Mouse (Mus musculus) heart, embryonic 13.5 days (tissue): ENCODE measurements around the gene Gm14325. TPM values are rescaled to one million over a fixed set of nuclear protein-coding genes. Genes with fewer than 3 reads are reported as not detected.
"Not testable (repeated sequence)": the region's sequence is repeated elsewhere in the genome, so short reads cannot be mapped to it uniquely, and the experiment has no call there.

ENCODE experiments used
- ATAC-seq: fragments of 200-750 bp; cut with Nextera tagmentation; 2 replicates; pipeline ENCODE4 v1.8.0; 2017; ENCODE audit warnings: moderate TSS enrichment; ENCODE audit not compliant: insufficient number of reproducible peaks, low FRiP score, low TSS enrichment; ENCODE audit errors: extremely low read depth
- H3K27ac ChIP-seq: fragments of 300-500 bp; sonication (generic); replicated peaks from 2 replicates; pipeline ENCODE4 v1.5.1; 2015; ENCODE audit warnings: moderate library complexity, mild to moderate bottlenecking, inconsistent platforms
- H3K27me3 ChIP-seq: fragments of 300-500 bp; sonication (generic); replicated peaks from 2 replicates; pipeline ENCODE4 v1.6.1; 2015; ENCODE audit warnings: mild to moderate bottlenecking, inconsistent platforms
- H3K36me3 ChIP-seq: fragments of 300-500 bp; sonication (generic); 2 replicates; pipeline ENCODE4 v1.6.1; 2015; ENCODE audit warnings: mild to moderate bottlenecking, inconsistent platforms
- H3K4me1 ChIP-seq: fragments of 300-500 bp; sonication (generic); 2 replicates; pipeline ENCODE4 v1.6.1; 2015; ENCODE audit warnings: inconsistent platforms
- H3K4me2 ChIP-seq: fragments of 300-500 bp; sonication (generic); 2 replicates; pipeline ENCODE4 v1.6.1; 2015; ENCODE audit warnings: inconsistent platforms, mild to moderate bottlenecking, moderate library complexity
- H3K4me3 ChIP-seq: fragments of 300-500 bp; sonication (generic); 2 replicates; pipeline ENCODE4 v1.5.1; 2015; ENCODE audit warnings: moderate library complexity, mild to moderate bottlenecking, inconsistent platforms
- H3K9ac ChIP-seq: fragments of 300-500 bp; sonication (generic); 2 replicates; pipeline ENCODE4 v1.6.1; 2015; ENCODE audit warnings: inconsistent platforms, mild to moderate bottlenecking, moderate library complexity
- H3K9me3 ChIP-seq: fragments of 300-500 bp; sonication (generic); 2 replicates; pipeline ENCODE4 v1.6.1; 2016; ENCODE audit warnings: inconsistent platforms
- WGBS: fragments of 180-500 bp; shearing (Covaris S2); methylation state at CpG from one replicate; pipeline ENCODE4 v1.1.7; 2015; ENCODE audit warnings: mixed read lengths; 5-methylcytosine and 5-hydroxymethylcytosine counted together
- polyA plus RNA-seq: library from polyadenylated mRNA; unstranded; fragments of >200 nt; fragmentation: Nextera tagmentation; extraction: Ambion mirVana; gene quantifications from 2 replicates; pipeline ENCODE4 v1.2.1, GENCODE M21; 2015

The Gm14325 gene
- 35.2 and 35.6 TPM in 2 replicates for polyA plus RNA-seq

DNA sequence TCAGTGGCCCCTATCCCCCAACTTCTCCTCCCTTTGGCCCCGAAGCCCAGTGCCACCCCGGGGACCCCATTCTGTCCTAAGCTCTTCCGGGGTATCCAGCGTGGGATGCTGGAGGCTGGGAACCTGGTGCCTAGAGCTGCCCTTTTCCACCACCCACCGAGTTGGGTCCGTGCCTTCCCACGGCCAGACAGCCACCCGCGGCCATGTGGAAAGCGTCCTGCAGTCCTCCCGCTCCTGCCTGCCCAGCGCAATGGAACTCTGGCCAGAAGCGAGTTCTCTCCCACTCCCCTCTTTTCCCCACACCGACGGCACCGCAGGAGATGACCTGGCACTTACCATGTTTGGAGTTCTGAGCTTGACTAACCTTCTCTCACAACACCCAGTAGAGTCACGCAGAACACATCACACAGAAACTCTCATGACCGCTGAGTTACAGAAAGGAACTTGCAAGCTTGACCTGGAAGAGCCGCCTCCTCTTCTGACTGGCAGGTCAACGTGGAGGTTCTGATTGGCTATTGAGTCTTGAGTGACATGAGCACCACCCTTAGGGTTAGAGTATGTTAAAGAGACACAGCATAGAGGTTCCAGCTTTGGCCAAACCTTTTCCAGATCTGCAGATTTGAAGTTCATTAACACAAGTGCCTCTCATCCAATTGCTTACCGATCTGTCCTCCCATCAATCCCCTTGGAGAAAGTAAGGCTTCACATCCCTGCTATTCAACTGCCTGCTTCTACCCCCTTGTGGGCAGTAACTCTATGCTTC, at the start of gene Gm14325:
Gene Gm14325, minus strand, starts transcription at position 436 of the 763 bp plus-strand sequence.
- not testable (repeated sequence) for H3K36me3 ChIP-seq, H3K27ac ChIP-seq, ATAC-seq, H3K9me3 ChIP-seq, H3K27me3 ChIP-seq, H3K4me1 ChIP-seq
- Histone ChIP-seq H3K9ac (peak within 1 kb of the TSS; percentile 76), H3K4me2 (peak within 1 kb of the TSS; percentile 64), H3K4me3 (peak within 1 kb of the TSS; percentile 55)
- under 1% methylated on average over 17 of the region's 21 CpGs for WGBS

DNA sequence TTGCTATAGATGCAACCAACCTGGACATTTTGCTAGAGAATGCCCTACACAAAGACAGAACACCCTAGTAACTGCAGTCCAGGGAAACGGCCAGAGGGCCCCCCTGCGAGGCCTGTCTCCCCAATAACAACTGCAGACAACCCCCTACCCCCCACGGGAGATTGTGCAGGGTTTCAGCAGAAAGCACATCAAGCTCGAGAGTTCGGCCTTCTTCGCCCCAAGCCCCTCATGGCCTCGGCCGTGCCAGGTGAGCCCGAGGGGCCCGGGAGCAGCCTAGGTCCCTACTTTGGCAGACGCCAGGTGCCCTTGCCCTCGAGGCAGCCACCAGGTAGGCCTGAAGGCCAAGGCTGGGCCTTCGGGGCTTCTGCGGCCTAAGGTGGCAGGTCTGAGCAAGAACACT, 47.6 kb upstream of the Gm14325 start:
- H3K36me3 ChIP-seq, H3K9ac ChIP-seq, H3K4me2 ChIP-seq, H3K9me3 ChIP-seq, H3K4me1 ChIP-seq, H3K4me3 ChIP-seq, ATAC-seq, H3K27ac ChIP-seq, H3K27me3 ChIP-seq: not testable (repeated sequence)
- WGBS = 82% methylated on average over 14 of the region's 14 CpGs

DNA sequence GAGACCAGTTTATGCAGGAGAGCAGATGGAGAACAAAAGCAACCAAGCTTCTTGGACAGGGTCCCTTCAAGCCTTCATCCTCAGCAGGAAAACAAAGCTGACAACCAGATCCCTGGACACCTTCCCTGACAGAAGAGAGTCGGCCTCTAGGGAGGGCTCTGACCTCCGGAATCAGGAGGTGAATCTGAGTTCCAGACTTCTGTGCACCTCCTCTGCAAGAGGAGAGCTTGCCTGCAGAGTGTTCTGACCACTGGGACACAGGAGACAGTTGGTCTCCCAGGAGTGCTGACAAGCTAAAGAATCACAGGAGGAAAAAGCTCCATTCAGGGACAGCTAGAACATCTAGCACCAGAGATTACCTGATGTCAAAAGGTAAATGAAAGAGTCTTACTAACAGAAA, 22.1 kb upstream of the Gm14325 start:
- not testable (repeated sequence) for H3K36me3 ChIP-seq, H3K4me3 ChIP-seq, H3K4me2 ChIP-seq, H3K9me3 ChIP-seq, ATAC-seq, H3K9ac ChIP-seq, H3K4me1 ChIP-seq, H3K27ac ChIP-seq, H3K27me3 ChIP-seq
- 62% methylated on average over 2 of the region's 2 CpGs for WGBS

DNA sequence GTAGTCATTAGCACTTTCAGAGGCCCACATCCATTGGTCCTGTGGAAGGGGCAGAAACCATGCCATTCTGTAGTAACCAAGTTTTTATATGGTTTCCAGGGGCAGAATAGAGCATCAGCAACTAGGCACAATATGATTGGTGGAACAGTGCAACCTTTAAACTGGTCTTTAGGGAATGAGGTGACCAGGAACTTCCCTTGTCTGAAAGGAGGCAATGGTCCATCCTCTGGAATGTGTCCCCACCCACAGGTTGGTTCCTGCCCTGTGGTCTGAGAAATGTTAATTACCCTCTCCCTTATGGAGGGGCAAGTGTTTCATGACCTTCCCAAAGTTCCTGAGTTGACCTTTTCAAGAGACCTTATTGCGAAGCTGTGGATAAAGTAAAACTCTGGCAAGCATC, 3.5 kb upstream of the Gm14325 start:
- not testable (repeated sequence) for H3K9ac ChIP-seq, H3K36me3 ChIP-seq, ATAC-seq, H3K4me1 ChIP-seq, H3K4me3 ChIP-seq, H3K27ac ChIP-seq, H3K9me3 ChIP-seq, H3K27me3 ChIP-seq, H3K4me2 ChIP-seq
- 61% methylated on average over 1 of the region's 1 CpGs for WGBS

DNA sequence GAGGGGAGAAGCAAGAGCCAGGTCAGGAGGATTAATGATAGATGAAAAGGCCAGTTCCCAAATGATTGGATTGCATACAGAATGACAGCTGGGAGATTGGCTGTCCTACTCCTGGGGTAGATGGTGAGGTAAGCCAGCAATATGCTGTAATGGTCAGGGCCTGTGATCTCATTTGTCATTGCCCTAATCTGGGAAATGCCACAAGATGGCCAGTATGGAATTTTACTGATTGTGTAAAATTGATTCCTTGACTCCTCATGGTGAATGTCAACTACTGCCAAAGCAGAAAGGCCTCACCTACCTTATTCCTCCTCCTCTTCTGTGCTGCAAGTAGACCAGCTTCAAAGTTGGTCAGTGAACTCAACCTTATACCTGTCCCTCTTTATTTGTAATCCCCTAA, 3.4 kb downstream of the Gm14325 start:
- not testable (repeated sequence) for H3K4me2 ChIP-seq, H3K4me3 ChIP-seq, ATAC-seq, H3K9ac ChIP-seq, H3K27ac ChIP-seq, H3K36me3 ChIP-seq, H3K4me1 ChIP-seq, H3K9me3 ChIP-seq, H3K27me3 ChIP-seq

DNA sequence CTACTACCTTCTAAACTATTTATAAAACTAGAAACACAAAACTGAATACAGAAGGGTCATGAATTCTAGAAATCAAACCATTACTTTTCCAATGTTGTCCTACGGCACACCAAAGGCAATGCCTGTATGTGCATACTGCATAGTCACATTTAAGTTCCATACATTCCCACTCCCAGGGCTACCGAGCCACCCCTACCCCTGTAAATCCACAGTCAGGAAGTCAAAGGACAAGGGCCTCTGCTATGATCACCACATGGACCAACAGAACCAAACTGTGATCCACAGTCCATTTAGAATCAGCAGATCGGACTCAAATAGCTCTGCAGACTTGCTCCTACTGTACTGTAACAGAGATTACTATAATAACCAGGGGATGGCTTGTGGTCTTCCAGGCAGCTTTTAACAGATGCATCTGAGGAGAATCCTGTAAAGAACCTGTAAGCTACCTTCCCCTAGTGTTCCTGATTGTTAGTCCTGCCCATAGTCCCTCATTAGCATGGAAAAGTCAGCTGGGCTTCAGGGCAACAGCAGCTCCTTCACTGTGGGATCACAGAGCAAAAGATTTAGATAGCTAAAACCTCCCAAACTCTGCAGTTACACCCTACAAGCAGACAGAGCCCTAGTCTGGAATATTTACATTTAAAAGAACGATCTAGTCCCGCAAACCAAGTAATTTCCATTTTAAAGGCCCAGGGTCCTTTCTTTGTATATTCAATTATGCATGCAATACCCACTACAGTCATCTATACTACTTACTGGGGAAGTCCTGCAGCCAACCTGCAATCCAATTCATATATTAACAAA, 4.2 kb downstream of the Gm14325 start:
- not testable (repeated sequence) for H3K9me3 ChIP-seq, H3K9ac ChIP-seq, H3K4me2 ChIP-seq, H3K4me3 ChIP-seq, H3K36me3 ChIP-seq, H3K4me1 ChIP-seq, ATAC-seq, H3K27ac ChIP-seq, H3K27me3 ChIP-seq
- WGBS = 90% methylated on average over 5 of the region's 5 CpGs

DNA sequence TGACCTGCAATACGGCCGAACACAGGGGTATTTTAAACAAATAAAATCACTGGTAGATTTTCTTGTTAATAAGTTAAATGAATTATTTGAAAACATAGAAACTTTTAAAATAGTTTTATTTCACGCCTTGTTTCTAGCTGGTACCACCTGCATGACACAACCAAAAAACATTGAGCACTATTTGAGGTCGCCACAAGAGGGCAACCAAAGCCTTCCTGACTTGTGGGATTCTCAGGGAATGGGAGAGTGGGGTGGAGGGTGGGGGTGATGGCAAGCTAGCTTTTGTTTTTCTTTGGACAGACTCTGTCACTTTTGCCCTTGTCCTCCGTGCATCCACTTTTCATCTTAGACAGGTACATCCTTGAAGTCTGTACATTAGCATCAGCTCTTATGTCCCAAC, 18.2 kb downstream of the Gm14325 start:
- H3K4me2 ChIP-seq, H3K9me3 ChIP-seq, ATAC-seq, H3K4me1 ChIP-seq, H3K27ac ChIP-seq, H3K4me3 ChIP-seq, H3K27me3 ChIP-seq, H3K36me3 ChIP-seq, H3K9ac ChIP-seq: not testable (repeated sequence)
- WGBS = 61% methylated on average over 2 of the region's 5 CpGs

DNA sequence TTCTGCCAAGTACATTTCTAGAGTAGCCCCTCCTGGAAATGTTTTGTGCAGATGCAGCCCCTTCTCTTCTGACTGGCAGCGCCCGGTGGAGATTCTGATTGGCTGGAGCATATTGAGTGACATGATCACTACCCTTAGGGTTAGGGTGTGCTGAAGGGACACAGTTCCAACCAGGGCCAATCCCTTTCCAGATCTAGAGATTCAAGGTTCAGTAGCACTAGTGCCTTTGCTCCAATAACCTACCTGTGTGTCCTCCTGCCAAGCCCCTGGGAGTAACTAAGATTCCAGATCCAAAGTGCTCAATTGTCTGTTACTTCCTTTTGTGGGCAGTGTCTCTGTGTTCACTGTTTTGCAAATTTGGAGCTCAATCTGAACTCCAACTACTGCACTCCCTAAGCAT, 34.0 kb downstream of the Gm14325 start:
- H3K36me3 ChIP-seq, ATAC-seq, H3K4me1 ChIP-seq, H3K9ac ChIP-seq, H3K9me3 ChIP-seq, H3K27ac ChIP-seq, H3K27me3 ChIP-seq, H3K4me3 ChIP-seq, H3K4me2 ChIP-seq: not testable (repeated sequence)
- no CpG with 5 or more reads among the region's 2 CpGs for WGBS

DNA sequence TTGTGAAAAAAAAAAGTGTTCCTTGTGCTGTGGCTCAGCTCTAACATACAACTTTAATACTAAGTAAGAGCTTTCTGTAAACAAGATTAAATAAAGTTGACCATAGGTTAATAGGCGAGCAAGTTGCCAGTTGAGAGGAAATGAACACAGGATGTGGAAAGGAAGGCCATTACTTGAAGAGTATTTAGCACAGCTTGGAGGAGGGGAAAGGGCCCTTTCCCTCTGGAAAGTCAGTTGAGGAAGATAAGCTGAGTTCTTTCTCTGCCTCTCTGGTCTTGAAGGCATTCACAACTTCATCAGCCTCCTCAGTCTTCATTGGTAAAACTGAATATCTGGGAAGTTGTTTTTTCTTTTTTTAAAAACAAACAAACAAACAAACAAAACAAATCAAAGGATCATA, 52.8 kb downstream of the Gm14325 start:
- H3K4me2 ChIP-seq, H3K9me3 ChIP-seq, H3K36me3 ChIP-seq, H3K4me1 ChIP-seq, ATAC-seq, H3K9ac ChIP-seq, H3K27ac ChIP-seq, H3K4me3 ChIP-seq, H3K27me3 ChIP-seq: not testable (repeated sequence)
- WGBS = 44% methylated on average over 1 of the region's 1 CpGs

Other genes starting within 250 kb of the Gm14325 start
- 6.3 and 8.2 TPM in 2 replicates for gene Gm14322, start 81.0 kb downstream of the Gm14325 start, polyA plus RNA-seq
- 4.1 TPM in 2 replicates for gene Gm14327, start 56.8 kb upstream of the Gm14325 start, polyA plus RNA-seq
- 0.48 and 0.53 TPM in 2 replicates for gene Zfp972, start 85.3 kb upstream of the Gm14325 start, polyA plus RNA-seq
- 19.8 and 21.4 TPM in 2 replicates for gene Gm14326, start 117.0 kb upstream of the Gm14325 start, polyA plus RNA-seq
- 13.0 and 17.2 TPM in 2 replicates for gene Zfp971, start 182.9 kb upstream of the Gm14325 start, polyA plus RNA-seq
- 13.7 and 13.9 TPM in 2 replicates for gene Zfp931, start 238.1 kb upstream of the Gm14325 start, polyA plus RNA-seq